Mouse (Mus musculus) layer of hippocampus, postnatal 14 days (tissue): ENCODE results near the gene Ccdc96. TPM values are rescaled to one million over a fixed set of nuclear protein-coding genes. Genes with fewer than 3 reads are reported as not detected.

Source experiments
- DNase-seq, 2 experiments: peaks; one replicate each; pipeline ENCODE4 v3.0.0; 2021 to 2022; ENCODE audit warnings: low spot score in 2 of 2, mixed read lengths in 1 of 2
- long read RNA-seq, 2 experiments: library from polyadenylated mRNA; stranded (forward); transcript quantifications; one replicate each; pipeline ENCODE4 v2.0.0; 2021
- total RNA-seq, 2 experiments: library from RNA; stranded (reverse); gene quantifications; 2 replicates each; pipeline ENCODE4 v1.2.3; 2021

The Ccdc96 gene
- 1 to 10 TPM; 1.6 to 2.3 TPM for total RNA-seq
- long read RNA-seq, experiment 1, partial matches to known transcripts = 0 of 2 reads
- long read RNA-seq, experiment 1, other reads (novel, unspliced or antisense) = 0 of 2 reads
- long read RNA-seq, experiment 2, partial matches to known transcripts = 0 of 2 reads
- long read RNA-seq, experiment 2, other reads (novel, unspliced or antisense) = 0 of 2 reads

DNA sequence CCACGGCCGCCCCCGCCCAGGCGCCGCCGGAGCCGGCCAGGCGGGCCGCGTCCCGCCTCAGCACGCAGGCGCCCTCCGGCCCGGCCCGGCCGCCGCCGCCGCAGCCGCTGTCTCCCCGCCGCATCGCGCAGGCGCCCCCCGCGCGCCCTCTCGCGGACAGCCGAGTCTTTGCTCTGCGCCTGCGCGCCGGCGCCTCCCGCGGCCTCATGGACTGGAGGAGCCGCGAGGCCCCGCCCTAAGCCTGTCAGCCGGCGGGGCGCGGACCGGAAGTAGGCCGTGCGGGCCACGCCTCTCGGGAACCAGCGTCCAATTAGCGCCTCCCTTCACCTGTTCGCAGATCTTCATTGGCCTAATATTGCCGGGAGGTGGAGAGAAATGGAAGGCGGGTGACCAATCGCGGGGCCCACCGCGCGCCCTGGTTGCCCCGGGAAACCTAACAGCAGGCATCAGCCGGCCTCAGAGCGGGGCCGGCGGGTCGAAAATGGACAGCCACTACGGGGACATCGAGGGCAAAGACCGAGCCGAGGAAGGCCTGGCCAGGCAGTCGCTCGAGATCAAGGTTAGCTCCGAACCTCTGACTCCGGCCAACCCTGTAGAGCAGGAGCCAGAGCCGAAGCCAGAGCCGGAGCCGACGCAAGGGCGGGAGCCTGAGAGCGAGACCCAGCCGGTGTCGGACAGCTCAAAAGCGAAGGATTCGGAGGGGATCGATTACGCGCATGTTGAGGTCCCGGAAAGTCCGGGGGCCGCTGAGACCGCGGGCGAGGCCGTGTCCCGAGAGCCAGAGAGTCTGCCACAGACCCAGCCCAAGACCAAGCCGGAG, at the start of gene Ccdc96, which contains the start of gene Tada2b:
Gene Ccdc96, plus strand, starts transcription at position 418 of the 820 bp plus-strand sequence.
Gene Tada2b, minus strand, starts transcription at position 115 of the 820 bp plus-strand sequence.
- peak; percentile 96 to 99 for DNase-seq

GRCm38 (mm10) chr5:36436858-36437257, 47.5 kb upstream of the Ccdc96 start:
- DNase-seq = no peak

DNA sequence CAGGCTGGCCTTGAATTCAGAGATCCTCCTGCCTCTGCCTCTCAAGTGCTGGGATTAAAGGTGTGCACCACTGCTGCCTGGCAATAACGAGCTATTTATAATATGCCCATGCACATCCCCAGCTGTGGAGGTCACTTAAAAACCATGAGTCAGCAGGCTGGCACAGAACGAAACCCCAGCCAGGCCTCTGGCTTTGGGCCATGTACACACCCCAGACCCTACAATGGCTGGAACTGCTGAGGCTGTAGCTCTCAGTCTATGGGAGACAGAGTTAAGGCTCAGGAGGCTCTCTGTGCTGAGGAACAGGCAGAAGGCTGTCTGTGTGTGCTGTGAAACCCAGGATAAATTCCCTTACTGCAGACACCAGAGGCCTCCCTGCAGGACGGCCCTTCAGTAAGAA, 43.6 kb upstream of the Ccdc96 start:
- no peak for DNase-seq

DNA sequence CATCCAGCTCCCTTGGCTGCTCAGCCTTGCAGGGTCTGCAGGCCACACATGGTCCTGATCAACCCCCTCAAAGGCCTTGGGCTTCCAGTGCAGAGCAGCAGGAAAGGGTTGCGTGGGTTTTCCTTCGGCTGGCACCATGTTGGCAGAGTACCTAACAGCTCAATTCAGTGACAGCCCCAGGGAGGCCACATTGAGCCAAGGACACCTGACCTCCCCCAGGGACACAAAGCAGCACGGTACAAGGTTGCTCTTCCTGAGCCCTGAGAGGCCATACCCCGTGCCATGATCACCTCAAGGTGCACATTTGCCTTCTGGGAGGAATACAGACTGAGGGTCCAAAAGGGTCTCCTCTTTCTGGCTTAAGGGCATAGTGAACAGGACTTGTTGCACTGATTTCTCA, 39.8 kb upstream of the Ccdc96 start:
- no peak for DNase-seq

- DNase-seq = no peak
Measured at GRCm38 (mm10) chr5:36445028-36445427, 39.4 kb upstream of the Ccdc96 start.

GRCm38 (mm10) chr5:36446166-36446890, 38.1 kb upstream of the Ccdc96 start:
- no peak for DNase-seq

GRCm38 (mm10) chr5:36447872-36448271, 36.5 kb upstream of the Ccdc96 start:
- no peak for DNase-seq

DNA sequence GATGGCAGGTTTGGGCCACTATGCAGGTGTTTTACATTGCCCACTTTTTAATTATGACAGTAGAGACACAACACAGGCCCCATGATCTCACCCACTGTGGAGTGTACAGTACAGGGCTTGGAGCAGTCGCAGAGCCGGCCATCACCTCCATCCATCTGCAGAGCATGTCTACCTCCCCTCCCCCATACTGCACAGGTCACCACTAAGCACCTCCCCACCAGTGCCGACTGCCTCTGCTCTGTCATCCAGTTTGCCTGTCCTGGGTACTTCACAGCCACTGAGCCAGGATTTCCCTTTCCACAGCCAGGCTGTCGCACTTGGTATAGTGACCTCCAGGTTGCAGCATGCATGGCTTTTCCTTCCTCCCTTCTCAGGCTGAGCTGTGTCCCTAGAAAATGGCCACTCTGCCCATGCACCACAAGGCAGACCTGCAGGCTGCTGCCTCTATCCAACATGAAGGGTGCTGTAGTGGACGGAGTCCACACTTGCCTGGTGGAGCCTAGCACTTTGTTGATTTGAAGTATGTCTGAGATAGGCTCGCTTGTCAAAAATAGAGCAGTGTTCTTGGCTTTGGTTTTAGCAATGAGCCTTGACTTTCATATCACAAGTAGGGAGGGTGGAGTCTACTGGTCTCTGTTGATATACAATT, 34.6 kb upstream of the Ccdc96 start:
- no peak for DNase-seq

GRCm38 (mm10) chr5:36451119-36451518, 33.3 kb upstream of the Ccdc96 start:
- no peak for DNase-seq

DNA sequence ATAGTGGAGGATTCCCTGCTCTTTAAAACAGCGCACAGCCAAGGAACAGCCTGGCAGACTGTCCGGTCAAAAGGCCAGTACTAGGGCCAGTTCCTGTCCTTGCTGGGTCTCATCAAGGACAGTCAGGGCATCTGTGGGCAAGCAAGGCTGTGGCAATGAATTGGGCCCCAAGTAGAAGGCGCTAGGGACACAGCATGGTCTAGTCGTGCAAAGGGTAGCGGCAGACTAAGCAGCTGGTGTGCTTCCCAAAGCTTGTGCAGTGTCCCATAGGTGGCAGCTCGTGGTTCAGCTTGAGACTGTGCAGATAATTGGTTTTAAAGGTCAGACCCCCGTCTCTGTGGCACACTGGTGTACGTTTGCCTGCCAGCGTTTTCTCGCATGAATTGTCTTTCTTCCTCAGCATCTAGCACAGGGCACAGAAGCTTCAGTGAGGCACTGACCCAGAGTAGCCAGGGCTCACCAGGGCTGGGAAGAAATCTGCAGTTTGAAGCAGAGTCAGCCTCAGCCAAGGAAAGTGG, 32.5 kb upstream of the Ccdc96 start:
- no peak for DNase-seq

- DNase-seq = no peak
Measured at GRCm38 (mm10) chr5:36452821-36453220, 31.6 kb upstream of the Ccdc96 start.

- no peak for DNase-seq
Measured at GRCm38 (mm10) chr5:36457706-36458105, 26.7 kb upstream of the Ccdc96 start.

DNA sequence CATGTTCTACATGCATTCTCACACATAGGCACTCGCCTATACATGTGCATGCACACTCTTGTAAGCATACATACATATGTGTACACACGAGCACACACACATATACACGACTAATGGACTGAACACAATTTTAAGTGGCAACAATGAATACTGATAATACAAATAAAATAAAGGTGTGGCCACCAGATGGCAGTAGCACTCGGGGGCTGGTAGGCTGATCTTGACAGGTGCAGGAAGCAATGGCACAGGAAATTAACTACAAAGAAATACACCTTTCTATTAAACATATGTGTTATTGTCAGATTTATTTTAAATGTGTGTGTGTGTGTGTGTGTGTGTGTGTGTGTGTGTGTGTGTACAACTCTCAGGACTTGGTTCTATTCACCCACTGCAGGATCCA, 25.5 kb upstream of the Ccdc96 start:
- peak in 1 of 2 experiments; percentile 47 for DNase-seq

GRCm38 (mm10) chr5:36460712-36461111, 23.7 kb upstream of the Ccdc96 start:
- DNase-seq = no peak

DNA sequence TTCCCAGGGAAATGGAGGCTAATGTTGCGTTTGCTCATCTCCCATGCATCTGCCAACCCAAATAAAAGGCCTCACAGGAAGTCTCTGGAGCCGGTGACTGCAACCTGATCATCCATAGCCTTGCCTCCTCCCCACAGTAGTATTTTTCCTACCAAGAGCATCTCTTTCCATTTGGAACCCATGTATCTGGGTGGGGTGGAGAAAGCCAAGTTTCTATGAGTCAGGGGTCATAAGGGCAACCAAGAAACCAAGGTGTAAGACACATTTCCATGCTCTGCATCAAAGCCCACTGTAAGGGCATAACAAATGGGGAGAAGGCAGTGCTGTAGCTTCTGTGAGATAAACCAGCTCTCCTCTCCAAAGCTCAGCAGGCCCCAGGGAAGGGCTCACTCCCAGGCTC, 23.2 kb upstream of the Ccdc96 start:
- DNase-seq = no peak

GRCm38 (mm10) chr5:36462810-36463209, 21.6 kb upstream of the Ccdc96 start:
- DNase-seq = peak; percentile 75 to 77

GRCm38 (mm10) chr5:36463391-36463790, 21.0 kb upstream of the Ccdc96 start:
- no peak for DNase-seq

GRCm38 (mm10) chr5:36464709-36465661, 19.4 kb upstream of the Ccdc96 start, which contains the start of gene Grpel1:
Gene Grpel1 (plus strand): TSS chr5:36464998.
- DNase-seq = peak; percentile 95 to 100

- no peak for DNase-seq
Measured at GRCm38 (mm10) chr5:36465889-36466288, 18.5 kb upstream of the Ccdc96 start.

- no peak for DNase-seq
Measured at GRCm38 (mm10) chr5:36471206-36471605, 13.2 kb upstream of the Ccdc96 start.
